Mouse (Mus musculus): Measurements from ENCODE around the gene Meis2. TPM values are rescaled to one million over a fixed set of nuclear protein-coding genes. Genes with fewer than 3 reads are reported as not detected.
A peak's percentile ranks its signal among the peaks of the same experiment; 100 is the strongest.

The Meis2 gene
- polyA plus RNA-seq, 1 experiment from 2014 or later, result 79.0 TPM

- H3K4me1 ChIP-seq (replicated peaks), result peaks cover 27% of the 10 kb centered on the region
- H3K27ac ChIP-seq, result peak overlapping the region; percentile 93
- ATAC-seq, result peak; percentile 26
- no peaks in the 10 kb centered on the region for H3K36me3 ChIP-seq
- WGBS, result 0% methylated on average over 36 of the region's 36 CpGs
- H3K4me2 ChIP-seq (replicated peaks), result peak overlapping the region; percentile 71
- no peaks in the 10 kb centered on the region for H3K9me3 ChIP-seq
- H3K4me3 ChIP-seq (replicated peaks), result peak overlapping the region; percentile 71
- H3K9ac ChIP-seq (replicated peaks), result peak overlapping the region; percentile 95
- peaks cover 22% of the 10 kb centered on the region for H3K27me3 ChIP-seq
These were observed 660 bp upstream of the Meis2 start for GRCm38 (mm10) chr2:116066057-116066941.

- ATAC-seq, result no peak
- H3K36me3 ChIP-seq, result no peaks in the 10 kb centered on the region
- H3K27me3 ChIP-seq, result peaks cover 10% of the 10 kb centered on the region
- peak overlapping the region; percentile 71 for H3K4me3 ChIP-seq (replicated peaks)
- H3K9ac ChIP-seq (replicated peaks), result peak overlapping the region; percentile 95
- peak overlapping the region; percentile 95 for H3K27ac ChIP-seq
- peaks cover 32% of the 10 kb centered on the region for H3K4me1 ChIP-seq (replicated peaks)
- WGBS, result under 1% methylated on average over 10 of the region's 10 CpGs
- no peaks in the 10 kb centered on the region for H3K9me3 ChIP-seq
- peak overlapping the region; percentile 71 for H3K4me2 ChIP-seq (replicated peaks)
These were observed 582 bp downstream of the Meis2 start for GRCm38 (mm10) chr2:116065057-116065456.

GRCm38 (mm10) chr2:116064521-116064920 is 1.1 kb downstream of the Meis2 start:
- Histone ChIP-seq H3K27me3 (peaks cover 8% of the 10 kb centered on the region), H3K4me2 (replicated peaks) (peak overlapping the region; percentile 71), H3K4me1 (replicated peaks) (peaks cover 35% of the 10 kb centered on the region), H3K9me3 (no peaks in the 10 kb centered on the region), H3K27ac (peak overlapping the region; percentile 95), H3K9ac (replicated peaks) (peak overlapping the region; percentile 95), H3K36me3 (no peaks in the 10 kb centered on the region), H3K4me3 (replicated peaks) (peak overlapping the region; percentile 71)
- no peak for ATAC-seq
- WGBS, result under 1% methylated on average over 20 of the region's 20 CpGs

- Histone ChIP-seq H3K4me2 (replicated peaks) (peak overlapping the region; percentile 71), H3K27ac (peak overlapping the region; percentile 95), H3K4me3 (replicated peaks) (peak overlapping the region; percentile 71), H3K27me3 (peaks cover 9% of the 10 kb centered on the region), H3K9me3 (no peaks in the 10 kb centered on the region), H3K36me3 (no peaks in the 10 kb centered on the region), H3K9ac (replicated peaks) (peak overlapping the region; percentile 95), H3K4me1 (replicated peaks) (peaks cover 40% of the 10 kb centered on the region)
- WGBS, result under 1% methylated on average over 37 of the region's 37 CpGs
- no peak for ATAC-seq
These were observed 1.8 kb downstream of the Meis2 start for GRCm38 (mm10) chr2:116063819-116064293.

GRCm38 (mm10) chr2:116062761-116063441 is 2.7 kb downstream of the Meis2 start:
- no peak for ATAC-seq
- Histone ChIP-seq H3K4me2 (replicated peaks) (peak overlapping the region; percentile 71), H3K9me3 (no peaks in the 10 kb centered on the region), H3K27ac (peak overlapping the region; percentile 95), H3K9ac (replicated peaks) (peak overlapping the region; percentile 95), H3K4me3 (replicated peaks) (peak overlapping the region; percentile 71), H3K4me1 (replicated peaks) (peaks cover 47% of the 10 kb centered on the region), H3K36me3 (no peaks in the 10 kb centered on the region), H3K27me3 (peaks cover 19% of the 10 kb centered on the region)
- under 1% methylated on average over 36 of the region's 36 CpGs for WGBS

- Histone ChIP-seq H3K36me3 (no peaks in the 10 kb centered on the region), H3K4me1 (replicated peaks) (peaks cover 47% of the 10 kb centered on the region), H3K4me3 (replicated peaks) (peak overlapping the region; percentile 71), H3K27me3 (peaks cover 26% of the 10 kb centered on the region), H3K9ac (replicated peaks) (peak overlapping the region; percentile 95), H3K9me3 (no peaks in the 10 kb centered on the region), H3K27ac (peak overlapping the region; percentile 95), H3K4me2 (replicated peaks) (peak overlapping the region; percentile 71)
- WGBS, result under 1% methylated on average over 20 of the region's 20 CpGs
- no peak for ATAC-seq
These were observed 3.4 kb downstream of the Meis2 start for GRCm38 (mm10) chr2:116062251-116062651.

- Histone ChIP-seq H3K36me3 (no peaks in the 10 kb centered on the region), H3K9ac (replicated peaks) (peak overlapping the region; percentile 95), H3K4me3 (replicated peaks) (peak overlapping the region; percentile 71), H3K27ac (peak overlapping the region; percentile 95), H3K4me2 (replicated peaks) (peak overlapping the region; percentile 71), H3K9me3 (no peaks in the 10 kb centered on the region), H3K27me3 (peaks cover 32% of the 10 kb centered on the region), H3K4me1 (replicated peaks) (peaks cover 48% of the 10 kb centered on the region)
- no peak for ATAC-seq
- WGBS, result under 1% methylated on average over 30 of the region's 30 CpGs
These were observed 4.1 kb downstream of the Meis2 start for GRCm38 (mm10) chr2:116061401-116062021.

- Histone ChIP-seq H3K4me3 (replicated peaks) (peak overlapping the region; percentile 71), H3K4me2 (replicated peaks) (peak overlapping the region; percentile 71), H3K9me3 (no peaks in the 10 kb centered on the region), H3K27me3 (peaks cover 35% of the 10 kb centered on the region), H3K27ac (peak overlapping the region; percentile 95), H3K4me1 (replicated peaks) (peaks cover 52% of the 10 kb centered on the region), H3K36me3 (no peaks in the 10 kb centered on the region), H3K9ac (replicated peaks) (peak overlapping the region; percentile 95)
- WGBS, result 4% methylated on average over 21 of the region's 21 CpGs
- ATAC-seq, result no peak
These were observed 4.8 kb downstream of the Meis2 start for GRCm38 (mm10) chr2:116060701-116061400.

- no peaks in the 10 kb centered on the region for H3K9me3 ChIP-seq
- H3K4me2 ChIP-seq (replicated peaks), result peak overlapping the region; percentile 71
- peak overlapping the region; percentile 71 for H3K4me3 ChIP-seq (replicated peaks)
- ATAC-seq, result peak; percentile 1; the same call in 1 of the 2 replicates
- peak overlapping the region; percentile 95 for H3K27ac ChIP-seq
- H3K27me3 ChIP-seq, result peaks cover 35% of the 10 kb centered on the region
- H3K36me3 ChIP-seq, result no peaks in the 10 kb centered on the region
- peaks cover 56% of the 10 kb centered on the region for H3K4me1 ChIP-seq (replicated peaks)
- under 1% methylated on average over 19 of the region's 19 CpGs for WGBS
- peak overlapping the region; percentile 95 for H3K9ac ChIP-seq (replicated peaks)
These were observed 5.4 kb downstream of the Meis2 start for GRCm38 (mm10) chr2:116060210-116060609.

- no peaks in the 10 kb centered on the region for H3K36me3 ChIP-seq
- H3K9ac ChIP-seq (replicated peaks), result peak overlapping the region; percentile 95
- ATAC-seq, result no peak
- H3K27me3 ChIP-seq, result peaks cover 35% of the 10 kb centered on the region
- H3K4me2 ChIP-seq (replicated peaks), result peak overlapping the region; percentile 71
- no peaks in the 10 kb centered on the region for H3K9me3 ChIP-seq
- peaks cover 59% of the 10 kb centered on the region for H3K4me1 ChIP-seq (replicated peaks)
- peak overlapping the region; percentile 95 for H3K27ac ChIP-seq
- H3K4me3 ChIP-seq (replicated peaks), result peak overlapping the region; percentile 71
- 0% methylated on average over 1 of the region's 1 CpGs for WGBS
These were observed 6.0 kb downstream of the Meis2 start for GRCm38 (mm10) chr2:116059661-116060060.

GRCm38 (mm10) chr2:116059066-116059465 is 6.6 kb downstream of the Meis2 start:
- peak overlapping the region; percentile 95 for H3K9ac ChIP-seq (replicated peaks)
- peaks cover 60% of the 10 kb centered on the region for H3K4me1 ChIP-seq (replicated peaks)
- H3K9me3 ChIP-seq, result no peaks in the 10 kb centered on the region
- no peaks in the 10 kb centered on the region for H3K36me3 ChIP-seq
- 15% methylated on average over 3 of the region's 3 CpGs for WGBS
- peak overlapping the region; percentile 71 for H3K4me3 ChIP-seq (replicated peaks)
- peak overlapping the region; percentile 95 for H3K27ac ChIP-seq
- ATAC-seq, result no peak
- peak overlapping the region; percentile 71 for H3K4me2 ChIP-seq (replicated peaks)
- peaks cover 35% of the 10 kb centered on the region for H3K27me3 ChIP-seq

All from midbrain, embryonic 13.5 days (tissue).